Mouse (Mus musculus): ENCODE results near the gene Gm20715. TPM values are rescaled to one million over a fixed set of nuclear protein-coding genes. Genes with fewer than 3 reads are reported as not detected.

Gene Gm20715
- polyA plus RNA-seq, 1 experiment from 2014 or later, result not detected

DNA sequence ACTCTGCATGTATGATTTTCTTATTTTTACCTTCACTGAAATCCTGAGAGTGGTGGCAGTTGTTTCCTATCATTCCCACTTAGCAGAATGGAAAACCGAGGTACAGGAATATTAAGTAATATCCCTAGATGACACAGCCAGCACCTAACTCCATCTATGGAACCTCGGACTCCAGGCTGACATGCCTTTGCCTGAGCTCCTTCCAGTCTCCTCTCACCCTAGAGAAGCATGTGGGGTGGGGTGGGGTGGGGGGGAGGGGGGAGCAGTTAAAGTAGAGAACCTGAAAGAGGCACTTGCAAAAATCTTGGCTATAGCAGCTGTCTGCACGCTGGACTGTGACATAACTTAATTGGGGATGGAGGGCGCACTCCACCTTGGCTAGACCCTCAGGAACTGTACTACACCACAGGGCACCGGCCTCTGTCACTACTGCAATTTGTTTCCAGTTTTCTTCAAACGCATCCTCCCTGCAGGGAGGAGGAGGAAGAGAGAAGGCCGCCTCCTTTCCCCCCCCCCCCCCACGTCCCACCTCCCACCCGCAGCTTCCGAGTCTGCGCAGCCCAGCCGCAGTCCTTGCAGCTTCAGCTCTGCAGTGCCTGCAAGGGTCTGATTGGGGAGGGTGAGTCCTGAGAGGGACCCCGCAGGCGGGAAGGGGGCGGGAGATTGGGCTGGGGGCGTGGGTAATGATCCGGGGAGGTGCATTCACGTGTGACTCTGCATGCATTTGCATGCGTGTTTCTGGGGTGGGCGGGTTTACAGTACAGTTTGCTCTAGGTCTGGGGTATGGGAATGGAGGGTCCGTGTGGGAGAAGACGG is 4.8 kb downstream of the Gm20715 start:
- no peak for DNase-seq
- H3K36me3 ChIP-seq (replicated peaks; ENCODE audit: insufficient read depth, low read length), result no peaks in the 10 kb centered on the region
- H3K9me3 ChIP-seq (ENCODE audit: low read length), result no peaks in the 10 kb centered on the region
- H3K9ac ChIP-seq (replicated peaks), result no peak overlapping the region
- ATAC-seq, result no peak
- H3K4me1 ChIP-seq (ENCODE audit: insufficient read depth), result no peaks in the 10 kb centered on the region
- TF ChIP-seq CTCF (IDR thresholded peaks at IDR 0.05; ENCODE audit: low read depth) (no peak), EP300 (IDR thresholded peaks at IDR 0.05; ENCODE audit: low read depth) (no peak)
- H3K27ac ChIP-seq (ENCODE audit: low read depth), result no peak overlapping the region
- 7% methylated on average over 19 of the region's 22 CpGs for WGBS (ENCODE audit: insufficient replicate concordance)
- H3K4me2 ChIP-seq (ENCODE audit: low read depth, low read length), result no peak overlapping the region
- H3K27me3 ChIP-seq (ENCODE audit: insufficient read depth, low read length), result no peaks in the 10 kb centered on the region
- H3K4me3 ChIP-seq (ENCODE audit: low read depth, low read length), result no peak overlapping the region

DNA sequence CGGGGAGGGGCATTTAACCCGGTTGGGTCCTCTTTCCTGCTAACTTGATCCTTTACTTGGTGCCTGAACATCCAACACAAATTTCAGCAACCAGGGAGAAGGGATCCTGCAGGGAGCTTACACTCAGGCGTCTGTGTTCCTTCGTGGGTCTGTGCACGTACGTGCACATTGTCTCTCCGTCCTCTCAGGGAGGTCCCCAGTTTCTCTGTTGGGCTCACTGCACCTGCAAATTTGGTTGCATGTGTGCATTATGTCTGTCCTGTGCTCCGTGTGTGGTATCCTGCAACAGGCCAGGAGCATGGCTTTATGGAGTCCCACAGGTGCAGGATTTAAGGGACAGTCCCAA is 5.3 kb downstream of the Gm20715 start:
- no peaks in the 10 kb centered on the region for H3K36me3 ChIP-seq (replicated peaks; ENCODE audit: insufficient read depth, low read length)
- H3K27me3 ChIP-seq (ENCODE audit: insufficient read depth, low read length), result no peaks in the 10 kb centered on the region
- H3K4me1 ChIP-seq (ENCODE audit: insufficient read depth), result no peaks in the 10 kb centered on the region
- no peak for DNase-seq
- H3K9me3 ChIP-seq (ENCODE audit: low read length), result no peaks in the 10 kb centered on the region
- 16% methylated on average over 8 of the region's 8 CpGs for WGBS (ENCODE audit: insufficient replicate concordance)
- no peak for TF ChIP-seq CTCF (IDR thresholded peaks at IDR 0.05; ENCODE audit: low read depth)
- ATAC-seq, result no peak
- H3K27ac ChIP-seq (ENCODE audit: low read depth), result no peak overlapping the region
- no peak overlapping the region for H3K9ac ChIP-seq (replicated peaks)
- H3K4me2 ChIP-seq (ENCODE audit: low read depth, low read length), result no peak overlapping the region
- no peak overlapping the region for H3K4me3 ChIP-seq (ENCODE audit: low read depth, low read length)

DNA sequence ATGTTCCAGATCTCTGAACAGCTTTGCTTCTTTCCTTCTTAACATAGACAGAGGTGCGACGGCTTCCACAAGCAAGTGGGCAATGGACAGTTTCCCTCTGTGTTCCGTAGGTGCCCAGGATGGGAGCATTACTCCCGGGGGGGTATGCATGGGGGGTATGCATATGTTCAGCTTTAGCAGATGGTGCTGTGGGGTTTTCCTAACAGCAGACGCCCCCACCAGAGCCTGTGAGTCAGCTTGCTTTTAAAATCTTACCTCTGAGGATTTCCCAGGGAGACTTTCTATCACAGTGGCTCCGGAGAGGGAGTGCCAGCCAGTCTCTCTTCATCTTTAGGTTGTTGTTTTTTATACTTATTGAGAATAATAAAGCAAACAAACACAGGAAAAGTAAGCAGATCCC is 9.8 kb downstream of the Gm20715 start:
- no peak for DNase-seq
- Histone ChIP-seq H3K4me1 (ENCODE audit: insufficient read depth) (no peaks in the 10 kb centered on the region), H3K36me3 (replicated peaks; ENCODE audit: insufficient read depth, low read length) (no peaks in the 10 kb centered on the region), H3K4me3 (ENCODE audit: low read depth, low read length) (no peak overlapping the region), H3K27ac (ENCODE audit: low read depth) (no peak overlapping the region), H3K9me3 (ENCODE audit: low read length) (no peaks in the 10 kb centered on the region), H3K9ac (replicated peaks) (no peak overlapping the region), H3K4me2 (ENCODE audit: low read depth, low read length) (no peak overlapping the region), H3K27me3 (ENCODE audit: insufficient read depth, low read length) (no peaks in the 10 kb centered on the region)
- WGBS (ENCODE audit: insufficient replicate concordance), result 63% methylated on average over 6 of the region's 6 CpGs
- no peak for TF ChIP-seq CTCF (IDR thresholded peaks at IDR 0.05; ENCODE audit: low read depth)
- TF ChIP-seq EP300 (IDR thresholded peaks at IDR 0.05; ENCODE audit: low read depth), result no peak
- ATAC-seq, result no peak

DNA sequence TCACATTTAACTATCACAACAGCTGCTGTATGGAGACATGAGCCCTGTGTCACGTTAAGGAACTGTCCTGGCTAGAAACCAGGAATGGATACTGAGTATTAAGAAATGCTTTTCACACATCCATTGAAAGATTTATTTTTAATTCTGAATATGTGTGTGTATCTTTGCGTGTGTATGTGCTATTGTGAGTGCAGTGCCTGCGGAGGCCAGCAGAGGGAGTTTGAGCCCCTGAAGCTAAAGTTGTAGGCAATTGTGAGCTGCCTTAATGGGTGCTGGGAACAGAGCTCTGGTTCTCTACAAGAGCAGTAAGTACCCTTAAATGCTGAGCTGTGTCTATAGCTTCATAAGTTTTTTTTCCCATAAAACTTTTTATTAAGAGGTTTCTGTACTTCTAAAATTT is 19.3 kb downstream of the Gm20715 start:
- H3K9ac ChIP-seq (replicated peaks), result no peak overlapping the region
- 0 out of 2 replicates have a peak, but pooled peaks have one; percentile 30 for TF ChIP-seq CTCF (IDR thresholded peaks at IDR 0.05; ENCODE audit: low read depth)
- TF ChIP-seq EP300 (IDR thresholded peaks at IDR 0.05; ENCODE audit: low read depth), result no peak
- no peaks in the 10 kb centered on the region for H3K36me3 ChIP-seq (replicated peaks; ENCODE audit: insufficient read depth, low read length)
- no peak overlapping the region for H3K4me3 ChIP-seq (ENCODE audit: low read depth, low read length)
- DNase-seq (no peak), ATAC-seq (no peak)
- no peak overlapping the region for H3K4me2 ChIP-seq (ENCODE audit: low read depth, low read length)
- no peaks in the 10 kb centered on the region for H3K27me3 ChIP-seq (ENCODE audit: insufficient read depth, low read length)
- H3K9me3 ChIP-seq (ENCODE audit: low read length), result no peaks in the 10 kb centered on the region; the same call in 1 of the 2 replicates
- H3K27ac ChIP-seq (ENCODE audit: low read depth), result no peak overlapping the region
- WGBS (ENCODE audit: insufficient replicate concordance), result 77% methylated on average over 3 of the region's 3 CpGs
- H3K4me1 ChIP-seq (ENCODE audit: insufficient read depth), result no peaks in the 10 kb centered on the region

DNA sequence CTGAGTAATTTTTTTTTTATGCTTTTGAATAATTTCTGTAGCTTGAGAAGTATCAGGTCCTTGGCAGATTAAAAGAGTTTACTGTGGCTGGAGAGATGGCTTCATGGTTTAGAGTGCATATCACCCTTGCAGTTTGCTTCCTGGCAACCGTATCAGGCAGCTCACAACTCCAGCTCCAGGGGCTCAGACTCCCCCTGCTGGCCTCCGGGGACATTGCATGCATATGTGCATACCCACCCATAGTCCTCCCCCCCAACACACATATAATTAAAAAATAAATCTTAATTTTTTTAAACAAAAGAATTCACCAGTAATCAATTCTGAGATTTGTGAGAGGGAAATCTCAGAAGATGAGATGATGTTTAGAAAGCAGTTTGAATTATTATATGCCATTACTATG is 20.3 kb downstream of the Gm20715 start:
- no peak overlapping the region for H3K9ac ChIP-seq (replicated peaks)
- H3K27ac ChIP-seq (ENCODE audit: low read depth), result no peak overlapping the region
- no peak overlapping the region for H3K4me3 ChIP-seq (ENCODE audit: low read depth, low read length)
- peak; percentile 57 for DNase-seq
- H3K9me3 ChIP-seq (ENCODE audit: low read length), result no peaks in the 10 kb centered on the region; the same call in 1 of the 2 replicates
- no peak overlapping the region for H3K4me2 ChIP-seq (ENCODE audit: low read depth, low read length)
- H3K36me3 ChIP-seq (replicated peaks; ENCODE audit: insufficient read depth, low read length), result no peaks in the 10 kb centered on the region
- 15% methylated on average over 2 of the region's 2 CpGs for WGBS (ENCODE audit: insufficient replicate concordance)
- no peaks in the 10 kb centered on the region for H3K27me3 ChIP-seq (ENCODE audit: insufficient read depth, low read length)
- TF ChIP-seq CTCF (IDR thresholded peaks at IDR 0.05; ENCODE audit: low read depth), result peak; percentile 71
- TF ChIP-seq EP300 (IDR thresholded peaks at IDR 0.05; ENCODE audit: low read depth), result no peak
- ATAC-seq, result no peak
- no peaks in the 10 kb centered on the region for H3K4me1 ChIP-seq (ENCODE audit: insufficient read depth)

DNA sequence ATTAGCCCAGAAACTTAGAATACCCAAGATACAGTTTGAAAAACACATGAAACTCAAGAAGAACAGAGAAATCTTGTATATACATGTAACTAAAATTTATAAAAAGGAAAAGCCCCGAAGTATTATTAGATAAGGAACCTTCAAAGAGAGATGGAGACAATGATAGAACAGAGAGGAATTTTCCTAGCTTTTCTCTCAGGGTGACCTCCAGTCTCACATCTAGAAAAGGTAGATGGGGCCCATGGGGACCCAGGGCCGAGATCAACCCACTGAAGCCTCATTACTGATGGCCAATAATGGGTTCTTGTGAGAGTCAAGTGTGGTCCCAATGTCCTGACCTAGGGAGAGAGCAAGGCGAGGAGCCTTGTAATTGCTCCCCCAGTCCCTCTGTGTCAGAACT is 28.3 kb downstream of the Gm20715 start, which contains the start of gene Olfr1344:
Gene Olfr1344 (plus strand): TSS at position 301 of the 400 bp plus-strand sequence.
- Histone ChIP-seq H3K27me3 (ENCODE audit: insufficient read depth, low read length) (no peaks in the 10 kb centered on the region), H3K4me2 (ENCODE audit: low read depth, low read length) (no peak within 1 kb of the TSS), H3K4me1 (ENCODE audit: insufficient read depth) (no peaks in the 10 kb centered on the region), H3K9ac (replicated peaks) (no peak within 1 kb of the TSS), H3K27ac (ENCODE audit: low read depth) (no peak within 1 kb of the TSS), H3K9me3 (ENCODE audit: low read length) (no peaks in the 10 kb centered on the region), H3K4me3 (ENCODE audit: low read depth, low read length) (no peak within 1 kb of the TSS), H3K36me3 (replicated peaks; ENCODE audit: insufficient read depth, low read length) (no peaks in the 10 kb centered on the region)
- no peak for DNase-seq
- no peak for TF ChIP-seq EP300 (IDR thresholded peaks at IDR 0.05; ENCODE audit: low read depth)
- TF ChIP-seq CTCF (IDR thresholded peaks at IDR 0.05; ENCODE audit: low read depth), result no peak
- ATAC-seq, result no peak
- WGBS (ENCODE audit: insufficient replicate concordance), result 74% methylated on average over 3 of the region's 3 CpGs
